Mouse (Mus musculus) thymus, postnatal 14 days (tissue): ENCODE data around the gene Fn1.

Experiments used
- DNase-seq: peaks from one replicate; pipeline ENCODE4 v3.0.0; 2021

The Fn1 gene

GRCm38 (mm10) chr1:71648166-71648565 lies 4.8 kb downstream of the Fn1 start:
- DNase-seq = no peak

- DNase-seq = no peak
Measured at GRCm38 (mm10) chr1:71646774-71647173, 6.2 kb downstream of the Fn1 start.

GRCm38 (mm10) chr1:71645999-71646398 lies 7.0 kb downstream of the Fn1 start:
- no peak for DNase-seq

DNA sequence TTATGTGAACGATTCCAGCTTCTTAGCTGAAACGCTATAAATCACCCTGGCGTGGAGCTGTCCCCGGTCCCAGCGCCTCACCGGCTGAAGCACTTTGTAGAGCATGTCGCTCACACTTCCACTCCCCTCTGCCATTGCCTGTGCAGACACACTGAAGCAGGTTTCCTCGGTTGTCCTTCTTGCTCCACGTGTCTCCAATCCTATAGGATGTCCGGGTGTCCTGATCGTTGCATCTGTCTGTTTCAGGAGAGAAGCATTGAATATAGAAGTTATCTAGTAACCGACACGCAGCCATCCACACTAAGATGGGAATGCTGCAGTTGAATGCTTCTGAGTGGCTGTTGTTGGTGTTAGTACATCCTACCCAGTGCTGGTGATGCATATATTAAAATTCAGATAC lies 7.5 kb downstream of the Fn1 start:
- no peak for DNase-seq

DNA sequence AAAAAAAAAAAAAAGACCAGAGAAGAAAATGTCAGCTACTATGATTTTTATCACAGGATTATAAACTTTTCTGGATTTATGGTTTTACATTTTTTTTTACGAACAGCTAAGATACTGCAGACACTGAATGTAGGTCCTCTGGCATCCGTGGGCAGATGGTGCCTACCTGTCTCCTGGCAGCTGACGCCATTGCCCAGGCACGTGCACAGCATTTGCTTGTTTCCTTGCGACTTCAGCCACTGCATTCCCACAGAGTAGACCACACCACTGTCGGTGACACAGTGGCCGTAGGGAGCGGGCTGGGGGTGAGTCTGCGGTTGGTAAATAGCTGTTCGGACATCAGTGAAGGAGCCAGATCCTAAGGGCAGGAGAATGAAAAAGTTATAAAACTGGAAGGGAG lies 10.2 kb downstream of the Fn1 start:
- no peak for DNase-seq

DNA sequence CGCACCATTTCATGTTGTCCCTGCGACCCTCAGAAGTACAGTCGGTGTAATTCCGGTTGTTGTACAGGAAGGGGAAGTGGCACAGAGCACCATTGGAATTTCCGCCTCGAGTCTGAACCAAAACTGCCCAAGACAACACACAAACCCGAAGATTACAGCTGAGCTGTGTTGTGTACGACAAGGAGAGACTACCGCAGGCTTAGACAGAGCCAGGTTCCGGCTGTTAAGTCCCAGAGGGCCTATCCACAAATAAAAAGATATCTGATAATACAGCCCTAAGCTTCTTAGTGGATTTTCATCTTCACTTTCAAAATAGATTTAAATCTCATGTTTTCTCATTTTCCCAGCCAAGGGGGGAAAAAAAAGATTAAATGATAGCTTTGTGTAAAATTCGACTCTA lies 11.8 kb downstream of the Fn1 start:
- no peak for DNase-seq

DNA sequence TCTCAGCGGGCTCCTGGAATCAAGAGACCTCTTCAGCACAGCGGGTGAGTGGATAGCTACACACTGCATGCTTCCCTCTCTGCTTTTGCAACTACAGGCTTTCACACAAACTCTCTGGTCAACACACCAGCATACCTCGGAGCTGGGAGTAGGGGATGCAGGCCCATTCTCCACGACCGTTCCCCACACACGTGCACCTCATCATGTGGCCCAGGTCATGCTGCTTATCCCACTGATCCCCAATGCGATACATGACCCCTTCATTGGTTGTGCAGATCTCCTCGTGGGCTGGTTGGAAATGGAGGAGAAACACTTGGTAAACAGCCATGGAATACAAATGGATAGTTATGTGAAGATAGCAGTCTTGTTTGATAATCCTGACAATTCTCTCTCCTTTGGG lies 12.8 kb downstream of the Fn1 start:
- no peak for DNase-seq

DNA sequence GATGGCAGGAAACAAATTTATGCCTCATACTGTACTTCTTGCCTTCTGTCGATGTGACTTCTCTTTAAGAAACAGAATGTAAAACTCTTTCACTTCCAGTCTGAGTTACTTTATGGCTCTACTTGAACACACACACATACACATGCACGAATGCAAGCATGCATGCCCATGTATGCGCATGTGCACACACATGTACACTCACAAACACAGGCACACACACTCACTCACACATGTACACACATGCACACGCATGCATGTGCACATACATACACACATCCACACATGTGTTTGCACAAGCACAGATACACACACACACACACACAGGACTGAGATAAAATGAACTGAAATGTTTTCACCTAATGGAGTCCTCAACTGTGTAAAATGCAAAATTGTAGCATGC lies 16.3 kb downstream of the Fn1 start:
- no peak for DNase-seq

DNA sequence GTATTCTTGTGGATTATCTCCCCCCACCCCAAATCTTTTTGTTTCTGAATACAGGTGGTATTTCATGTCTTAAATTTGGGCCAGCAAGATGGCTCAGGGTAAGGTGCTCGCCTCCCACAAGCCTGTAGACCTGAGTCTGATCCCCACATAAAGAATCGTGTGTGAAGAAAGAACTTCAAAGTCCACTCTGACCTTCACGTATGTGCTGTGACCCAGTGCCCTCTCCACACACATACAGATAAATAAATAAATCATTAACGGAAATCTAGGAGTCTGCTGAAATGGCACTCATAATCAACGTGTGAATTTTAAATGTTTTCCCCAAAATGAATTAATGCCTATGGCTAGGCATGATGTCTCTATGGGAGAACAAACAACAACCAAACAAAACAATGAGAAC lies 16.9 kb downstream of the Fn1 start:
- DNase-seq = no peak

- DNase-seq = no peak
Measured at GRCm38 (mm10) chr1:71635101-71636014, 17.6 kb downstream of the Fn1 start.

DNA sequence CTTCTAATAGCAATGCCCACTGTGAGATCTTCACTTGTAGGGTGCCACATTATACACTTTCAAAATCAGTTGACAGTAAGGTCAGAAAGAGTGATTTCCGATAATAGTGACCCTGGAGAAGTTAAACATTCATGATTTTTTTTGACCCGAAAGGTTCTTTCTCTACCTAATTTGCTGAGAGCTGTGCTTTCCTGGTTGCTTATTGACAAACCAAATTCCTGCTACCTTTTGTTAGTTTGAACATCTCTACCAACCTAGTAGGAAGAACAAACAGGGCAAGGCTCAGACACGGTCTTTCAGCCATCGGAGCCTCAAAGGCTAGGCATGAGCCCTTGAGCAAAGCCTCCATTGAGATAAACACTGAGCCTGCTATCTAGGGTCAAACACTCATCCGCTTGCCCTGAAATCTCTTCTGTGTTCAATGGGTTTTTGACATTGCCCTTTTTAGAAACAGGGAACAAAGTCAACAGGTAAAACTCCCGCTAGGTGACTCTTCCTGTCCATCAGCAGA lies 18.5 kb downstream of the Fn1 start:
- DNase-seq = no peak

DNA sequence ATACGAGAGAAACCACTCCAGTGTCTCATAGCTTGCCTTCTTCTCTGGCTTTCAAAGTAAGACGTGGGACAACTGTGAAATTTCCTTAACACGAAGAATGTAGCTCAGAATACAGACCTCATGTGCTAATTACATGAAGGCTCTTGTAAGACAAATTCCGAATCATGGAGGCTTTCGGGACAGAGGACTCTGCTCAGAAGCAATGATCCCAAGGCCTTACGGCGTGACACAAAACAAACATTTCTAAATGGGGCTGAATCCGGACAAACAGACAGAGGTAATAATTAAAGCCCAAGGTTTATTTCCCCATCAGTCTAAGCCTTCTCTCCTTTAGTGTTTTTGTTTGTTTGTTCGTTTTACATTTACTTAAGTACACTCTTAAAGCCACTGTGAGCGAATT lies 20.6 kb downstream of the Fn1 start:
- DNase-seq = no peak

DNA sequence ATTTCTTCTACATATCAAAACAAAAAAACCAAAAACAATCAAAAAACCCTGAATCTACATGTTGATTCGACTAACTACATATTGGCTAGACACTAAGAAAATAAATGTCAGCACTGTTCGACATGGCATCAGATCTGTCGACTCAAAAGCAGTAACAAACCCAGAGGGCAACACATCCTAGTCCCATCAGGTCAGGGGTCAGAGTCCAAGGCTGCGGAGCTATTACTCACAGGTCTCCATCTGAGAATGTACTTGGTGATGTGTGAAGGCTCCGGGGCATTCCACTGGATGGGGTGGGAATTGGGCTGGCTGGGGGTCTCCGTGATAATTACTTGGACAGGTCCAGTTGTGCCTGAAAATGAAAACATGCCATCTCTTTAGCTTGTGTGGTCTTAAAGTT lies 21.2 kb downstream of the Fn1 start:
- DNase-seq = no peak

GRCm38 (mm10) chr1:71630243-71630642 lies 22.8 kb downstream of the Fn1 start:
- no peak for DNase-seq

DNA sequence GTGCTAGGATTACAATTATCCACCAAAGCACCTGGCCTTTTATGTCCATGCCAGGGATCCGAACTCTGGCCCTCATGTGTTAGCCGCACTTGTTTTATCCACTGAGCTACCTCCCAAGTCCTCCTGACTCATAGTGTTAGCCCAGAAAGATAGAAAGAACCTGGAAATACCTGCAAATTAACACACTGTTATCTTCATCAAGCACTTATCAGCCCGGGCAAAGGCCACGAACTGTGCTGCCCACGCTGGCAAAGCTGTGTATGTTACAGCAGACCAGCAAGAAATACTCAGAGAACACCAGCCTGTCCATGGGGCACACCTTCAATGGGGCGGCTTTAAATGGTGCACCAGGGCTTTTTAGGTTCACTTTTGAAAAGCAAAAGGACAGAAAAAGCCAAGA lies 29.4 kb downstream of the Fn1 start:
- DNase-seq = no peak

DNA sequence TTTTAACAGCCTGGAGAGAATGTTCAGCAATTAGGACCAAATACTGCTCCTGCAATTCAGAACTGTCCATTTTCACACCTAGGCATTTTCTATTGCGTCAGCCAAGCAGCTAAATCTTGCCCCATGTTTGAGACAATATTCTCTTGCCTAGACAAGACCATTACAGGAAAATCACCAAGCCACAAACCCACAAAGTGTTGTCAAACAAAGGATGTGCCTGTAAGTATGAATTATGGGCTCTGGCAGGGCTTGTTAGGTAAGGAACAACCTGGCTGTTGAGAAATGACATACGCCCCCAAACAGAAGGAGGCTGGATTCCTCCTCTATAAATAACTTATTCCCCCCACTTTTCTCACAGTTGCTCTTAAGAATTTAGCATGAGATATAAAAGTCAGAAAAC lies 31.5 kb downstream of the Fn1 start:
- no peak for DNase-seq

- DNase-seq = no peak
Measured at GRCm38 (mm10) chr1:71614545-71615246, 38.3 kb downstream of the Fn1 start.

DNA sequence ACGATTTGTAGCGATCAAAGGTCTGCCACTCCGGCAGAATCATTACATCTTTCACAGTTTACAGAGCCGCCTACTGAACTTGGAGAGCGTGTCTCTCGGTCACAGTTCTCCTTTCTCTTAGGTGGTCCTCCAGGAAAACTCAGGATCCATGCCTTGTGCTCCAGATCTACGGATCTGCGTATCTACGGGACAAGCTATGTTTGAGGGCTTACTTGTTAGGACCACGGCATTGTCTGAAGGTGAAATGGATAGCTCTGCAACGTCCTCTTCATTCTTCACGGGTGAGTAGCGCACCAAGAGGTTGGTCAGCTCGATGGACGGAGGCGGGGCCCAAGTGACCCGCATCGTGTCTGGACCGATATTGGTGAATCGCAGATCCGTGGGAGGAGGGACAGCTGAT lies 40.7 kb downstream of the Fn1 start:
- no peak for DNase-seq

GRCm38 (mm10) chr1:71609916-71610315 lies 43.1 kb downstream of the Fn1 start:
- no peak for DNase-seq

DNA sequence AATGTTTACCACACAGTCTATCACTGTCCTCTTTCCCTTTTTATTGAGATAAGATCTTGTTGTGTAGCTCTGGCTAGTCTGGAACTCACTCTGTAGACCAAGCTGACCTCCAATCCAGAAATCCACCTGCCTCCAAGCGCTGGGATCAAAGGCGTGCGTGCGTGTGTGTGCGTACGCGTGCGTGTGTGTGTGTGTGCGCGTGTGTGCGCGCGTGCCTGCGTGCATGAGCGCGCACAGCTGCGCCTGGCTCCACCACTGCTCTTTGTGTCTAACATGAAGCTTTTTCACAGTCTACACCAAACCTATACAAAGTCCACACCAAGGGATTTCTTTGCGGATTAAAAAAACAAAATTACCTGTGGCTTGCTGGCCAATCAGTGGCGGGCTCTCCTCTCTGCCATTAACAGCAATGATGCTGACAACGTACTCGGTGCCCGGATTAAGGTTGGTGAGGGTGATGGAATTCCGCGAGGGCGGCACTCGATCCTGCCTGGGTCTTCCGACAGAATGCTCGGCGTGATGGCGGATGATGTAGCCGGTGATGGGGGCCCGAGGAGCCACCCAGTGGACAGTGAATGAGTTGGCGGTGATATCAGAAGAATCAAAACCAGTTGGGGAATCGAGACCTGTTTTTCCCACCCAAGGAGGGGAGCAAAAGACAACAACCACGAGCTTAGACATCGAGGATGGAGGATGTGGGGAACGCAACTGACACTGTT lies 43.8 kb downstream of the Fn1 start:
- no peak for DNase-seq

- no peak for DNase-seq
Measured at GRCm38 (mm10) chr1:71606600-71607325, 46.2 kb downstream of the Fn1 start.

DNA sequence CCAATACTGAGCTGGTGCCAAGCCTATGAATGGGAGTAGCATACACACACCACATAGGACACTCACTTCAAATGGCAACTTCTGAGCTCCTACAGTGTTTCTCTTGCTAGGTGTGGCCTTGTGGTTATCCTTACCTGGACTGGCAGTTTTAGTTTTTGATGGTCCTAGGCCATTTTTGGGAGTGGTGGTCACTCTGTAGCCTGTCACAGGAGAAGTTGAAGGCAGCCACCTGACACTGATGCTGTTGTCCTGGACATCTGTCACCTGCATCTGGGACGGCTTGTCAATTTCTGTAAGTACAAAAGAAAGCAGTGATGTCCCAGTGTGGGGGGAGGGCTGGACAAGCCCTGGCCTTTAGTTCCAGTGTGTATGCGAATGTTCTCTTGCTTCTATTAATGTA lies 47.2 kb downstream of the Fn1 start:
- no peak for DNase-seq

GRCm38 (mm10) chr1:71595365-71595764 lies 57.6 kb downstream of the Fn1 start:
- no peak for DNase-seq
